Mouse (Mus musculus) CH12.LX (cell line): ENCODE measurements around the gene Dlx6. TPM values are rescaled to one million over a fixed set of nuclear protein-coding genes. Genes with fewer than 3 reads are reported as not detected.

Experiments used
- DNase-seq: peaks from one replicate; pipeline ENCODE4 v3.0.0-alpha.2; 2013; ENCODE audit errors: extremely low read depth
- H3K27ac ChIP-seq: 2 replicates; pipeline ENCODE4 v1.5.1; 2012; ENCODE audit warnings: low read depth, mild to moderate bottlenecking, control low read depth, moderate library complexity; ENCODE audit not compliant: insufficient read depth
- H3K27me3 ChIP-seq: replicated peaks from 2 replicates; pipeline ENCODE3; 2012; ENCODE audit warnings: inconsistent platforms
- H3K36me3 ChIP-seq, 2 experiments: replicated peaks in 1 of 2; 2 replicates each; pipeline versions ENCODE3 to v1.6.1; 2012; ENCODE audit warnings: inconsistent platforms in 1 of 2, low read length in 1 of 2, mild to moderate bottlenecking in 1 of 2, mixed read lengths in 1 of 2, moderate library complexity in 1 of 2; ENCODE audit not compliant: control insufficient read depth in 1 of 2, insufficient read depth in 1 of 2
- H3K4me1 ChIP-seq, 2 experiments: 2 replicates each; pipeline ENCODE4 v1.6.1; 2012; ENCODE audit warnings: inconsistent platforms in 1 of 2, moderate library complexity in 1 of 2; ENCODE audit not compliant: insufficient read depth in 2 of 2, control insufficient read depth in 1 of 2
- H3K4me2 ChIP-seq: 2 replicates; pipeline ENCODE4 v1.6.1; 2012; ENCODE audit warnings: low read depth, mild to moderate bottlenecking, control low read depth; ENCODE audit not compliant: poor library complexity, insufficient read depth, severe bottlenecking
- H3K4me3 ChIP-seq, 3 experiments: fragments of 150-350 bp in 1 of 3; sonication (generic) in 1 of 3; replicated peaks in 1 of 3; 2 replicates each; pipeline versions ENCODE3 to v1.5.1; 2011 to 2012; ENCODE audit warnings: low read depth in 2 of 3, low read length in 2 of 3, mild to moderate bottlenecking in 2 of 3, moderate library complexity in 2 of 3, control low read depth in 1 of 3, improper control_type of control experiment in 1 of 3, inconsistent platforms in 1 of 3, mixed read lengths in 1 of 3; ENCODE audit not compliant: poor library complexity in 1 of 3
- H3K79me2 ChIP-seq: replicated peaks from 2 replicates; pipeline ENCODE4 v1.6.1; 2012; ENCODE audit warnings: mild to moderate bottlenecking, moderate library complexity; ENCODE audit not compliant: control insufficient read depth, poor library complexity, insufficient read depth, severe bottlenecking; ENCODE audit errors: extremely low read depth
- H3K9ac ChIP-seq: 2 replicates; pipeline ENCODE4 v1.6.1; 2012; ENCODE audit warnings: low read depth, mild to moderate bottlenecking, control low read depth, moderate library complexity; ENCODE audit not compliant: insufficient read depth
- H3K9me3 ChIP-seq: replicated peaks from 2 replicates; pipeline ENCODE3; 2012; ENCODE audit warnings: low read length, inconsistent platforms, mixed read lengths
- BHLHE40 ChIP-seq: IDR thresholded peaks from 2 replicates; pipeline ENCODE4 v1.6.1; 2011; ENCODE audit warnings: mild to moderate bottlenecking, low read depth, low read length, improper control_type of control experiment
- CHD1 ChIP-seq: IDR thresholded peaks from 2 replicates; pipeline ENCODE4 v1.6.1; 2012; ENCODE audit warnings: low read depth, low read length, improper control_type of control experiment, inconsistent platforms
- CHD2 ChIP-seq: IDR thresholded peaks from 2 replicates; pipeline ENCODE4 v1.6.1; 2011; ENCODE audit warnings: low read length, improper control_type of control experiment
- CTCF ChIP-seq, 2 experiments: IDR thresholded peaks in 1 of 2; conservative IDR thresholded peaks in 1 of 2; 2 replicates each; pipeline ENCODE4 v1.5.1; 2011 to 2012; ENCODE audit warnings: low read depth in 2 of 2, low read length in 2 of 2, improper control_type of control experiment in 1 of 2, inconsistent platforms in 1 of 2, mild to moderate bottlenecking in 1 of 2, moderate library complexity in 1 of 2
- E2F4 ChIP-seq: IDR thresholded peaks from 2 replicates; pipeline ENCODE4 v1.6.1; 2011; ENCODE audit warnings: low read depth, low read length, improper control_type of control experiment; ENCODE audit not compliant: insufficient replicate concordance
- EP300 ChIP-seq: IDR thresholded peaks from 2 replicates; pipeline ENCODE4 v1.6.1; 2011; ENCODE audit warnings: low read length, improper control_type of control experiment
- GABPA ChIP-seq: IDR thresholded peaks from 2 replicates; pipeline ENCODE4 v1.6.1; 2012; ENCODE audit warnings: low read depth, low read length, improper control_type of control experiment, inconsistent platforms; ENCODE audit not compliant: insufficient replicate concordance
- HCFC1 ChIP-seq: IDR thresholded peaks from 2 replicates; pipeline ENCODE4 v1.6.1; 2012; ENCODE audit warnings: low read depth, mild to moderate bottlenecking, inconsistent platforms, low read length, improper control_type of control experiment
- IRF4 ChIP-seq: IDR thresholded peaks from 2 replicates; pipeline ENCODE4 v1.6.1; 2014; ENCODE audit warnings: low read depth, mild to moderate bottlenecking, inconsistent platforms, low read length, improper control_type of control experiment
- JUN ChIP-seq: IDR thresholded peaks from 2 replicates; pipeline ENCODE4 v1.6.1; 2011; ENCODE audit warnings: low read depth, mild to moderate bottlenecking, low read length, improper control_type of control experiment, moderate library complexity; ENCODE audit not compliant: insufficient read depth
- MAX ChIP-seq: IDR thresholded peaks from 2 replicates; pipeline ENCODE4 v1.6.1; 2011; ENCODE audit warnings: low read length, improper control_type of control experiment
- MAZ ChIP-seq: IDR thresholded peaks from 2 replicates; pipeline ENCODE4 v1.6.1; 2012; ENCODE audit warnings: low read depth, mild to moderate bottlenecking, inconsistent platforms, low read length, improper control_type of control experiment, moderate library complexity
- MEF2A ChIP-seq: IDR thresholded peaks from 2 replicates; pipeline ENCODE4 v1.6.1; 2014; ENCODE audit warnings: low read depth, mild to moderate bottlenecking, inconsistent platforms, low read length, improper control_type of control experiment, borderline replicate concordance
- MYC ChIP-seq: IDR thresholded peaks from 2 replicates; pipeline ENCODE4 v1.6.1; 2011; ENCODE audit warnings: low read depth, mild to moderate bottlenecking, improper control_type of control experiment, low read length
- NELFE ChIP-seq: IDR thresholded peaks from 2 replicates; pipeline ENCODE4 v1.6.1; 2011; ENCODE audit warnings: low read depth, low read length, improper control_type of control experiment
- NRF1 ChIP-seq: IDR thresholded peaks from 2 replicates; pipeline ENCODE4 v1.6.1; 2014; ENCODE audit warnings: low read depth, mild to moderate bottlenecking, inconsistent platforms, low read length, improper control_type of control experiment, moderate library complexity
- PAX5 ChIP-seq: IDR thresholded peaks from 2 replicates; pipeline ENCODE4 v1.6.1; 2012; ENCODE audit warnings: low read length, inconsistent platforms, mixed read lengths
- POLR2A ChIP-seq: IDR thresholded peaks from 2 replicates; pipeline ENCODE4 v1.6.1; 2011; ENCODE audit warnings: low read depth, mild to moderate bottlenecking, improper control_type of control experiment, low read length
- POLR2AphosphoS2 ChIP-seq: IDR thresholded peaks from 2 replicates; pipeline ENCODE4 v1.6.1; 2011; ENCODE audit warnings: low read depth, low read length, improper control_type of control experiment
- RCOR1 ChIP-seq: conservative IDR thresholded peaks from 2 replicates; pipeline ENCODE4 v1.6.1; 2012; ENCODE audit warnings: low read depth, mild to moderate bottlenecking, inconsistent platforms, low read length, improper control_type of control experiment
- SIN3A ChIP-seq: IDR thresholded peaks from 2 replicates; pipeline ENCODE4 v1.6.1; 2012; ENCODE audit warnings: low read length, improper control_type of control experiment, inconsistent platforms
- SMC3 ChIP-seq: IDR thresholded peaks from 2 replicates; pipeline ENCODE4 v1.6.1; 2011; ENCODE audit warnings: low read depth, low read length, improper control_type of control experiment
- TCF12 ChIP-seq: IDR thresholded peaks from 2 replicates; pipeline ENCODE4 v1.6.1; 2014; ENCODE audit warnings: low read depth, mild to moderate bottlenecking, inconsistent platforms, low read length, improper control_type of control experiment
- UBTF ChIP-seq: IDR thresholded peaks from 2 replicates; pipeline ENCODE4 v1.6.1; 2012; ENCODE audit warnings: low read depth, mild to moderate bottlenecking, inconsistent platforms, low read length, improper control_type of control experiment, moderate library complexity
- USF1 ChIP-seq: IDR thresholded peaks from 2 replicates; pipeline ENCODE4 v1.6.1; 2014; ENCODE audit warnings: low read depth, mild to moderate bottlenecking, inconsistent platforms, low read length, improper control_type of control experiment
- ZC3H11A ChIP-seq: IDR thresholded peaks from 2 replicates; pipeline ENCODE4 v1.6.1; 2012; ENCODE audit warnings: low read depth, mild to moderate bottlenecking, inconsistent platforms, low read length, improper control_type of control experiment
- ZMIZ1 ChIP-seq: IDR thresholded peaks from 2 replicates; pipeline ENCODE4 v1.6.1; 2012; ENCODE audit warnings: low read depth, mild to moderate bottlenecking, inconsistent platforms, low read length, improper control_type of control experiment
- ZNF384 ChIP-seq: IDR thresholded peaks from 2 replicates; pipeline ENCODE4 v1.6.1; 2012; ENCODE audit warnings: low read depth, low read length, improper control_type of control experiment, inconsistent platforms
- dilution Hi-C: fragments of 300-500 bp; cut with MboI; formaldehyde crosslinking; loops from 2 replicates; pipeline ENCODE4 v1.14.3; 2020; ENCODE audit warnings: low sequenced_read_pairs; ENCODE audit not compliant: extremely low pct_unique_long_range_greater_than_20kb, extremely low pct_ligation_motif_present
- in situ Hi-C: fragments of 300-500 bp; cut with MboI; formaldehyde crosslinking; loops from 3 replicates; pipeline ENCODE4 v1.14.3; 2019; ENCODE audit warnings: low sequenced_read_pairs, low pct_ligation_motif_present, low pct_unique_long_range_greater_than_20kb, mixed read lengths
- polyA plus RNA-seq: library from polyadenylated mRNA; unstranded; fragments of >175 nt; gene quantifications from 2 replicates; pipeline ENCODE4 v1.2.1, GENCODE M21; 2012; ENCODE audit warnings: low read depth; ENCODE audit not compliant: insufficient read length
- total RNA-seq, 2 experiments: library from RNA; depleted of rRNA; stranded (reverse); fragments of 300-350 nt in 1 of 2; fragments of >200 nt in 1 of 2; gene quantifications; 2 replicates each; pipeline ENCODE4 v1.2.3; 2012 to 2014

The Dlx6 gene
- total RNA-seq (2012; rRNA removed) (not detected in 2 replicates), total RNA-seq (2014; rRNA removed) (not detected in 2 replicates), polyA plus RNA-seq (not detected in 2 replicates)

GRCm38 (mm10) chr6:6863160-6863870 is at the start of gene Dlx6:
TSS of gene Dlx6 (plus strand) at chr6:6863334.
- Histone ChIP-seq H3K4me2 (no peak within 1 kb of the TSS), H3K9ac (no peak within 1 kb of the TSS), H3K27ac (no peak within 1 kb of the TSS), H3K4me3 (no peak within 1 kb of the TSS), H3K36me3 (no peaks in the 10 kb centered on the region), H3K9me3 (peaks cover 9% of the 10 kb centered on the region), H3K27me3 (peaks cover 3% of the 10 kb centered on the region), H3K79me2 (no peaks in the 10 kb centered on the region), H3K4me1 (peaks cover 2 to 18% of the 10 kb centered on the region in 2 experiments; a peak in 2 of 4 replicates)
- no peak for DNase-seq
- in situ Hi-C loops, result no loop called here
- dilution Hi-C loops, result no loop called here
- TF ChIP-seq HCFC1, result no peak
- TF ChIP-seq SMC3, result no peak
- no peak for TF ChIP-seq POLR2AphosphoS2
- TF ChIP-seq MEF2A, result no peak
- no peak for TF ChIP-seq PAX5
- TF ChIP-seq NRF1, result no peak
- TF ChIP-seq NELFE, result no peak
- no peak for TF ChIP-seq UBTF
- no peak for TF ChIP-seq MAZ
- TF ChIP-seq MAX, result no peak
- no peak for TF ChIP-seq EP300
- no peak for TF ChIP-seq ZC3H11A
- TF ChIP-seq ZNF384, result no peak
- no peak for TF ChIP-seq SIN3A
- TF ChIP-seq TCF12, result no peak
- no peak for TF ChIP-seq BHLHE40

DNA sequence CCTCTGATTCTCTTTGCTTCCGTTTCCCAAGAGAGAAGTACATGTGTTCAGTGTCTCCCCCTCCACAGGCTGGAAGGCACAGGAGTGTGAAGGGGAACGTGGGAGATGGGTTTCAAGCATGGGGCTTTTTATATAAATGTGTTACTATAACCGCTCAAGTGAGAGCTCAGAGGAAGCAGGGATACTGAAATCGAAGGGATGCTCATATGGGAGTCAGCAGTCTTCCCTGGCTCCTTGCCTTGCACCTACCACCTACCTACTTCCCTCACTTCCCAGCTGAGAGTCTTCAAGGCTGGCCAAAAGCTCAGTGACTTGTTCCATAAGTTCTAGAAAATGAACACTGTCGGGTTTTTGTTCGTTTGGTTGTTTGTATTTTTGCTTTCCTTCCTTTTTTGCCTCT is 46.3 kb upstream of the Dlx6 start:
- no peak for DNase-seq
- in situ Hi-C loops (no loop called here), dilution Hi-C loops (no loop called here)
- Histone ChIP-seq H3K79me2 (no peaks in the 10 kb centered on the region), H3K4me2 (no peak overlapping the region), H3K4me3 (no peak overlapping the region), H3K27ac (no peak overlapping the region), H3K9me3 (no peaks in the 10 kb centered on the region), H3K4me1 (peaks cover 0 to 9% of the 10 kb centered on the region in 2 experiments; a peak in 2 of 4 replicates), H3K27me3 (no peaks in the 10 kb centered on the region), H3K36me3 (no peaks in the 10 kb centered on the region), H3K9ac (no peak overlapping the region)
- TF ChIP-seq ZNF384 (no peak), EP300 (no peak), RCOR1 (no peak), SMC3 (no peak), MEF2A (no peak), USF1 (no peak), IRF4 (no peak), BHLHE40 (no peak), POLR2A (no peak), UBTF (no peak), MYC (no peak), CTCF (conservative IDR thresholded peaks at IDR 0.05 in 1 of 2, IDR thresholded peaks at IDR 0.05 in 1 of 2; ENCODE audit: low read depth in 2 of 2, low read length in 2 of 2) (no peak), MAX (no peak), E2F4 (no peak), GABPA (no peak), CHD2 (no peak), CHD1 (no peak), ZMIZ1 (no peak), JUN (no peak)
